Mouse (Mus musculus) forebrain, postnatal 0 days (tissue): ENCODE measurements around the gene Mum1l1. TPM values are rescaled to one million over a fixed set of nuclear protein-coding genes. Genes with fewer than 3 reads are reported as not detected.
A peak's percentile ranks its signal among the peaks of the same experiment; 100 is the strongest.
"Not testable (repeated sequence)": the region's sequence is repeated elsewhere in the genome, so short reads cannot be mapped to it uniquely, and the experiment has no call there.

Source experiments
- ATAC-seq: fragments of 200-750 bp; cut with Nextera tagmentation; 2 replicates; pipeline ENCODE4 v1.8.0; 2017; ENCODE audit warnings: mild to moderate bottlenecking, moderate library complexity
- DNase-seq: peaks from one replicate; pipeline ENCODE4 v3.0.0-alpha.2; 2015
- H3K27ac ChIP-seq: fragments of 300-500 bp; sonication (generic); 2 replicates; pipeline ENCODE4 v1.5.1; 2014; ENCODE audit warnings: low read depth, mild to moderate bottlenecking, antibody characterized with exemption, low read length, moderate library complexity, mixed read lengths
- H3K27me3 ChIP-seq: fragments of 300-500 bp; sonication (generic); 2 replicates; pipeline ENCODE4 v1.6.1; 2014; ENCODE audit warnings: mild to moderate bottlenecking, low read length, mixed read lengths; ENCODE audit not compliant: insufficient read depth
- H3K36me3 ChIP-seq: fragments of 300-500 bp; sonication (generic); 2 replicates; pipeline ENCODE4 v1.6.1; 2014; ENCODE audit warnings: mild to moderate bottlenecking, moderate library complexity; ENCODE audit not compliant: insufficient read depth
- H3K4me1 ChIP-seq: fragments of 300-500 bp; sonication (generic); 2 replicates; pipeline ENCODE4 v1.6.1; 2014; ENCODE audit warnings: antibody characterized with exemption; ENCODE audit not compliant: insufficient read depth
- H3K4me2 ChIP-seq: fragments of 300-500 bp; sonication (generic); 2 replicates; pipeline ENCODE4 v1.6.1; 2014; ENCODE audit warnings: low read depth, mild to moderate bottlenecking, moderate library complexity
- H3K4me3 ChIP-seq: fragments of 300-500 bp; sonication (generic); 2 replicates; pipeline ENCODE4 v1.5.1; 2014; ENCODE audit warnings: low read depth, low read length, mixed read lengths
- H3K9ac ChIP-seq: fragments of 300-500 bp; sonication (generic); 2 replicates; pipeline ENCODE4 v1.6.1; 2014; ENCODE audit warnings: mild to moderate bottlenecking
- H3K9me3 ChIP-seq: fragments of 300-500 bp; sonication (generic); 2 replicates; pipeline ENCODE4 v1.6.1; 2016; ENCODE audit warnings: low read length
- CTCF ChIP-seq: sonication (generic); IDR thresholded peaks from 2 replicates; pipeline ENCODE4 v1.5.1; 2016; ENCODE audit warnings: antibody characterized with exemption, control low read depth, low read depth
- WGBS: fragments of 180-500 bp; shearing (Covaris S2); extraction: QIAGEN DNeasy Blood & Tissue Kit; methylation state at CpG from one replicate; pipeline ENCODE4 v1.1.7; 2014; 5-methylcytosine and 5-hydroxymethylcytosine counted together
- polyA plus RNA-seq: library from polyadenylated mRNA; unstranded; fragments of >200 nt; fragmentation: Nextera tagmentation; extraction: Ambion mirVana; gene quantifications from 2 replicates; pipeline ENCODE4 v1.2.1, GENCODE M21; 2015
- total RNA-seq: library from RNA; depleted of rRNA; stranded (reverse); fragments of >200 nt; gene quantifications from 2 replicates; pipeline ENCODE4 v1.2.3, GENCODE M21; 2014; rRNA removed

The Mum1l1 gene
- total RNA-seq (4.3 and 6.5 TPM in 2 replicates), polyA plus RNA-seq (4.9 and 5.4 TPM in 2 replicates)

GRCm38 (mm10) chrX:139209829-139210225, at the start of gene Mum1l1:
Mum1l1 (plus strand) TSS chrX:139210042.
- Histone ChIP-seq H3K27me3 (no peaks in the 10 kb centered on the region), H3K27ac (no peak within 1 kb of the TSS), H3K9me3 (no peaks in the 10 kb centered on the region), H3K4me1 (no peaks in the 10 kb centered on the region), H3K36me3 (no peaks in the 10 kb centered on the region), H3K4me2 (peak within 1 kb of the TSS; percentile 60), H3K4me3 (peak within 1 kb of the TSS; percentile 42), H3K9ac (no peak within 1 kb of the TSS)
- peak; percentile 69 for ATAC-seq
- TF ChIP-seq CTCF: no peak
- WGBS: 31% methylated on average over 31 of the region's 31 CpGs
- DNase-seq: peak; percentile 41

DNA sequence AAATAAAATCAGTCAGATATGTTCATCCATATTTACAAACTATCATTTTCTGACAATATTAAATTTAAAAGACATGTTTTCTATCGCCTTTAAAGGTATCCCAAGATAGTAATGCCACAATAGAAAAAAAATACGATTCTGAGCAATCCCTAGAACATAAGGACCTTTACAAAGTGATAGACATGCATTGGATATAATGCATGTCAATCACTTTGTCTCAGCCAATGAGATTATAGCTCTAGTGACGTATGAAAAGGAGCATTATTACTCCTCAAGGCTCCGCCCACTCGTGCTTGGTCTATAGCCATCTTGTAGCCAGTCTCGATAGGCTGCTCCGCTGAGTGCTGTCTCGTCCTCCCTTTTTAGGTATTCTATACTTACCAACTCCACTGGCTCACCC, 30.9 kb upstream of the Mum1l1 start, which contains the start of gene 4933428M09Rik:
TSS of gene 4933428M09Rik (plus strand) at position 301 of the 400 bp plus-strand sequence.
- no peaks in the 10 kb centered on the region for H3K27me3 ChIP-seq
- DNase-seq (no peak), ATAC-seq (no peak)
- H3K4me3 ChIP-seq: no peak within 1 kb of the TSS
- H3K27ac ChIP-seq: no peak within 1 kb of the TSS
- no peak within 1 kb of the TSS for H3K4me2 ChIP-seq
- WGBS: 87% methylated on average over 8 of the region's 8 CpGs
- H3K4me1 ChIP-seq: no peaks in the 10 kb centered on the region
- H3K36me3 ChIP-seq: no peaks in the 10 kb centered on the region
- no peak within 1 kb of the TSS for H3K9ac ChIP-seq
- no peak for TF ChIP-seq CTCF
- no peaks in the 10 kb centered on the region for H3K9me3 ChIP-seq

DNA sequence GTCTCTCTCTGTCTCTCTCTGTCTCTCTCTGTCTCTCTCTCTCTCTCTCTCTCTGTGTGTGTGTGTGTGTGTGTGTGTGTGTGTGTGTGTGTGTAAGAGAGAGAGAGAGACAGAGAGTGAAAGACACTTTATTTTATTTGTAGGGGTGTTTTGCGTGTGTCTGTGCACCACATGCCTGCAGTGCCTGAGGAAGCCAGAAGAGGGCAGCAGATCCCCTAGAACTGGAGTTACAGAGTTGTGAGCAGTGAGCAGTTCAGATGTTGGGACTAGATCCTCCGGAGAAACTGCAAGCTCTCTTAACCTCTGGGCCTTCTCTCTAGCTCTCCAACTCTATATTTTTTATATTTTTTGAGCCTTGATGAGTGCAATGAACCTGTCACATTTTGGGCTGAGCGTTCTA, 18.3 kb upstream of the Mum1l1 start:
- not testable (repeated sequence) for H3K27me3 ChIP-seq, H3K27ac ChIP-seq, ATAC-seq, H3K36me3 ChIP-seq, H3K9ac ChIP-seq, H3K4me3 ChIP-seq, H3K4me1 ChIP-seq, H3K4me2 ChIP-seq, DNase-seq, H3K9me3 ChIP-seq
- TF ChIP-seq CTCF: peak; percentile 9; the same call in 1 of the 2 replicates
- WGBS: 92% methylated on average over 3 of the region's 3 CpGs

DNA sequence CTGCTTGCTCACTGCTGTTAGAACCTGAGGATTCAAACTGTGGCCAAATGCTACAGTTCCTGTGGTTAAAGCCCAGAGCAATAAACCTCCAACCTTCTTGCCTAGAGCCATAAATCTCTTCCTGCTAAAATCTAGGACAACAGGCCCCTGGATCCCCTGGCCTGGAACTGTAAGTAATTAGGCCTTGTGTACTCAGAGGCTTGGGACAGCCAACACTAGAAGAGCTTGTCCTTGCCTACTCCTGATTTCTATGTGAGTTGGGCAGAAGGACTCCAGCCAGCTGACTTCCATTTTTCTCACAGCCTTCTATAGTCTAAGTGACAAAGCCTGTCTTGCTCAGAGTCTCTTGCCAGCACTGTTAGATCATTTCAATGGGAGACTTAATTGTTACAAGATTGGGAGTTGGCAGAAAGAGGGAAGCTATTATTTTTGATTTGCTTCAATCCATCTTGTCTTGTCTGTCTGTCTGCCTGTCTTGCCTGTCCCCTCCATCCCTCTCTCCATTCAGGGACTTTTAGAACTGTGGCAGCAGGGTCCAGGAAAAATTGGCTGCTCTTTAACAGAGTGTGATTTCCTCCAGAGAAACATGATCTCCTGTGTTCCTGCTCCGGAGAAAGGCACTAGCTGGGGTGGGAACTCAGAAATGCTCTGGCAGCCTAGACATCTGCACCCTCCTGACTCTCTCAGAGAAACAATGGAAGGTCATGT, 15.1 kb upstream of the Mum1l1 start:
- 52% methylated on average over 1 of the region's 1 CpGs for WGBS
- Histone ChIP-seq H3K4me3 (no peak overlapping the region), H3K4me1 (no peaks in the 10 kb centered on the region), H3K27ac (no peak overlapping the region), H3K9me3 (no peaks in the 10 kb centered on the region), H3K27me3 (no peaks in the 10 kb centered on the region), H3K9ac (no peak overlapping the region), H3K36me3 (no peaks in the 10 kb centered on the region), H3K4me2 (no peak overlapping the region)
- DNase-seq (no peak), ATAC-seq (no peak)
- no peak for TF ChIP-seq CTCF

GRCm38 (mm10) chrX:139209191-139209828, 532 bp upstream of the Mum1l1 start:
- not testable (repeated sequence) for ATAC-seq, H3K4me3 ChIP-seq, DNase-seq, H3K9me3 ChIP-seq, H3K36me3 ChIP-seq, H3K9ac ChIP-seq, H3K27ac ChIP-seq, H3K27me3 ChIP-seq, H3K4me1 ChIP-seq
- TF ChIP-seq CTCF: 0 out of 2 replicates have a peak, but pooled peaks have one; percentile 8
- 79% methylated on average over 4 of the region's 4 CpGs for WGBS
- H3K4me2 ChIP-seq: peak overlapping the region; percentile 60

DNA sequence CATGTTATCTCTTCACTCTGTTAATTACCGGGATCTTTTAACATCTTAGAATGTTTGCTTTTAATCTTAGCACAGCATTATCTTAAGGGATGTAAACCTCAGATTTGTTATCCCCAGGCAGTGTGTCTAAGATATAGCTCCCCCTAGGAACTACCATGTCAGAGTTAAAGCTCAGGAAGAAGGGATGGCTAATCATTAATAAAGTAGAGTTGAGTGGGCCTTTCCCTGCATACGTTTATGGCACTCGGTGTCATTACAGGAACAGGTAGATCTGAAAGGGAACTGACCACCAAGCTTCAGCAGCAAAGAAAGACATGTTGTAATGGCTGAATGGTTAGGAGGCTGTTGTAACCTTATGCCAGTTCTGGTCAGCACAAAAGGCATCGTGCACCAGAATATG, 4.9 kb downstream of the Mum1l1 start:
- no peaks in the 10 kb centered on the region for H3K27me3 ChIP-seq
- ATAC-seq: no peak
- no peak overlapping the region for H3K4me2 ChIP-seq
- H3K4me1 ChIP-seq: no peaks in the 10 kb centered on the region
- no peak for TF ChIP-seq CTCF
- no peak overlapping the region for H3K27ac ChIP-seq
- no peaks in the 10 kb centered on the region for H3K9me3 ChIP-seq
- DNase-seq: no peak
- H3K36me3 ChIP-seq: no peaks in the 10 kb centered on the region
- no peak overlapping the region for H3K4me3 ChIP-seq
- WGBS: 80% methylated on average over 4 of the region's 4 CpGs
- H3K9ac ChIP-seq: no peak overlapping the region

DNA sequence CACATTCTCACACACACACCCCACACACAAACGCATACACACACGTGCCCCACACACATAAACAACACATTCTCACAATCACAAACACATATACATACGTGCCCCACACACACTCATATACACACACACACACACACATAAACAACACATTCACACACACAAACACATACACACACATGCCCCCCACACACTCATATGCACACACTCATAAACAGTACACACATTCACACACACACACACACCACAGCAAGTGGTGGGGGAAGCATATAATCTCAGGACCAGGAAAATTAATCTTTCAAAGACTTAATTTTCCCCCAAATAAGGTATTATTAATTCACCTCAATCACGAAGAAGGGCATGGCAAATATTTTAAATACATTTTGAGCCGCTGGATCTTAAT, 6.6 kb downstream of the Mum1l1 start:
- H3K4me2 ChIP-seq: peak overlapping the region; percentile 53; the same call in 1 of the 2 replicates
- no peaks in the 10 kb centered on the region for H3K27me3 ChIP-seq
- WGBS: 60% methylated on average over 5 of the region's 5 CpGs
- no peaks in the 10 kb centered on the region for H3K36me3 ChIP-seq
- H3K4me1 ChIP-seq: no peaks in the 10 kb centered on the region
- no peak for TF ChIP-seq CTCF
- no peak overlapping the region for H3K27ac ChIP-seq
- no peak for DNase-seq
- no peak for ATAC-seq
- H3K4me3 ChIP-seq: peak overlapping the region; percentile 44; the same call in 1 of the 2 replicates
- no peak overlapping the region for H3K9ac ChIP-seq
- H3K9me3 ChIP-seq: no peaks in the 10 kb centered on the region
